In genomic region chr8:8704813-8705212, GRCm38 (mm10) we compare ENCODE assay signal across 26 mouse cellular contexts.
"Had no signal": no experiment of that assay in that cellular context is flagged by ENCODE, and none has a peak within 500 bp of the region (broad histone marks: within the 10 kb centered on the region; RNA-seq: fewer than 3 reads in every experiment).

No protein-coding gene starts in this region.

- H3K4me3 ChIP-seq: kidney, embryonic 15.5 days; layer of hippocampus, adult 2 months; left cerebral cortex, adult 2 months; limb, embryonic 12.5 days; limb, embryonic 15.5 days; lung, embryonic 15.5 days; megakaryocyte, embryonic 14.5 days; midbrain, embryonic 10.5 days; midbrain, embryonic 13.5 days; myocyte had no signal

- ATAC-seq: liver, postnatal 0 days; midbrain, embryonic 13.5 days; midbrain, embryonic 16.5 days had no signal

- DNase-seq: kidney, adult 11 months; kidney, adult 8-10 months; kidney, postnatal 25 days; layer of hippocampus, adult 9-11 months; liver, postnatal 0 days; lung, postnatal 10 days; lung, postnatal 4 days; right cerebral cortex, adult 18-20 months; right cerebral cortex, postnatal 14 days; right cerebral cortex, postnatal 4 days; thymus, adult 2 months; thymus, postnatal 14 days; thymus, postnatal 4 days had no signal

- H3K4me1 ChIP-seq: limb, embryonic 12.5 days; limb, embryonic 15.5 days; lung, embryonic 15.5 days; midbrain, embryonic 10.5 days; midbrain, embryonic 13.5 days had no signal

- H3K27ac ChIP-seq: kidney, embryonic 15.5 days; layer of hippocampus, adult 2 months; left cerebral cortex, adult 2 months; limb, embryonic 12.5 days; limb, embryonic 15.5 days; liver, embryonic 14.5 days; lung, embryonic 15.5 days; midbrain, embryonic 10.5 days; midbrain, embryonic 13.5 days; stomach, postnatal 0 days had no signal
